Mouse (Mus musculus) forebrain, embryonic 10.5 days (tissue): ENCODE data around the gene Ak9. TPM values are rescaled to one million over a fixed set of nuclear protein-coding genes. Genes with fewer than 3 reads are reported as not detected.
A peak's percentile ranks its signal among the peaks of the same experiment; 100 is the strongest.

Source experiments
- DNase-seq: peaks from one replicate; pipeline ENCODE4 v3.0.0-alpha.2; 2017; ENCODE audit warnings: low spot score; ENCODE audit errors: extremely low spot score
- H3K27ac ChIP-seq: fragments of 300-500 bp; sonication (generic); 2 replicates; pipeline ENCODE4 v1.5.1; 2016; ENCODE audit warnings: mild to moderate bottlenecking
- H3K27me3 ChIP-seq: fragments of 300-500 bp; sonication (generic); 2 replicates; pipeline ENCODE4 v1.6.1; 2016; ENCODE audit warnings: mild to moderate bottlenecking; ENCODE audit not compliant: poor library complexity, severe bottlenecking
- H3K36me3 ChIP-seq: fragments of 300-500 bp; sonication (generic); replicated peaks from 2 replicates; pipeline ENCODE4 v1.6.1; 2016; ENCODE audit warnings: mild to moderate bottlenecking, moderate library complexity
- H3K4me1 ChIP-seq: fragments of 300-500 bp; sonication (generic); 2 replicates; pipeline ENCODE4 v1.6.1; 2016
- H3K4me3 ChIP-seq: fragments of 300-500 bp; sonication (generic); 2 replicates; pipeline ENCODE4 v1.5.1; 2016; ENCODE audit warnings: mild to moderate bottlenecking, moderate library complexity
- H3K9me3 ChIP-seq: fragments of 300-500 bp; sonication (generic); 2 replicates; pipeline ENCODE4 v1.6.1; 2016; ENCODE audit warnings: mild to moderate bottlenecking, moderate library complexity
- WGBS: fragments of 180-500 bp; shearing (Covaris S2); methylation state at CpG from one replicate; pipeline ENCODE4 v1.1.7; 2016; 5-methylcytosine and 5-hydroxymethylcytosine counted together
- polyA plus RNA-seq: library from polyadenylated mRNA; unstranded; fragments of >200 nt; fragmentation: Nextera tagmentation; extraction: Ambion mirVana; gene quantifications from 2 replicates; pipeline ENCODE4 v1.2.1, GENCODE M21; 2016

The Ak9 gene
- polyA plus RNA-seq: 0.02 TPM in 2 replicates

DNA sequence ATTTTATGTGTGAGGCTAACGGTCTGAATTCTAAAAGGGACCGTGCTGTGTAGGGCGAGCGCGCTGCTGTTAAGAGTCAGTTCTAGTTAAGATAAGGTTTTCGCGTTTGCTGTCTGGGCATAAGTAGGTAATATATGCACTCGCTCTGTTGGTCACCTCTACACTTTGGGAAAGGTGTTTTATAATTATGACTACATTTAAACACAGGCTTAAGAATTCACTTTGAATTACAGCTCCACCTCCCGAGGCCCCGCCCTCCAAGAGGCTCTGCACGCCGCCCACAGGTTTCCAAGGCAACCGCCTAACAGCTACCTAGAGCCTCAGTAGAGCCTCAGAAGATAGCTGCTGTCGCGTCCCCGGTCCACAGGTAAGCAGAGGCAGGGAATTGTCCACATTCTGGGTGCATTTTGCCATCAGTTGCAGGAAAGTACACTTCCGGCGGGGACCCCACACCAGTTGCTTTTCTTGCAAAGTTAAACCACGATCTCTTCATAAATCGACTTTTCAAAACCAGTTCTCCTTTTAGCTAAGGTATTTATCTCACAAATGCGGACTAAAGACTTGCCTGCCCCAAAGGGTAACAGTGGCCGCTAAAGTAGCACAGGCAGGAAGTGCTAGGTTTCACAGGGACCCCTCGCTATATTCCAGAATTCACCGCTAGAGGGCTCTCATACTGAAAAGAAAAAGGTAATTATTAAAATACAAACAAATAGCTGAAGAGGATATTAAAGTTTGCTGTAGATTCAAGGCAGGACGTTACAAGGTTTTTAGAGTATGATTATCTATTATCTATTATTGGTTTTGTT, at the start of gene Ak9:
Gene Ak9 (plus strand): TSS at position 342 of the 806 bp plus-strand sequence.
- WGBS: under 1% methylated on average over 25 of the region's 25 CpGs
- Histone ChIP-seq H3K9me3 (no peaks in the 10 kb centered on the region), H3K4me3 (peak within 1 kb of the TSS; percentile 84), H3K4me1 (peaks cover 11% of the 10 kb centered on the region), H3K27ac (peak within 1 kb of the TSS; percentile 83), H3K36me3 (no peaks in the 10 kb centered on the region), H3K27me3 (no peaks in the 10 kb centered on the region)
- DNase-seq: peak; percentile 84

DNA sequence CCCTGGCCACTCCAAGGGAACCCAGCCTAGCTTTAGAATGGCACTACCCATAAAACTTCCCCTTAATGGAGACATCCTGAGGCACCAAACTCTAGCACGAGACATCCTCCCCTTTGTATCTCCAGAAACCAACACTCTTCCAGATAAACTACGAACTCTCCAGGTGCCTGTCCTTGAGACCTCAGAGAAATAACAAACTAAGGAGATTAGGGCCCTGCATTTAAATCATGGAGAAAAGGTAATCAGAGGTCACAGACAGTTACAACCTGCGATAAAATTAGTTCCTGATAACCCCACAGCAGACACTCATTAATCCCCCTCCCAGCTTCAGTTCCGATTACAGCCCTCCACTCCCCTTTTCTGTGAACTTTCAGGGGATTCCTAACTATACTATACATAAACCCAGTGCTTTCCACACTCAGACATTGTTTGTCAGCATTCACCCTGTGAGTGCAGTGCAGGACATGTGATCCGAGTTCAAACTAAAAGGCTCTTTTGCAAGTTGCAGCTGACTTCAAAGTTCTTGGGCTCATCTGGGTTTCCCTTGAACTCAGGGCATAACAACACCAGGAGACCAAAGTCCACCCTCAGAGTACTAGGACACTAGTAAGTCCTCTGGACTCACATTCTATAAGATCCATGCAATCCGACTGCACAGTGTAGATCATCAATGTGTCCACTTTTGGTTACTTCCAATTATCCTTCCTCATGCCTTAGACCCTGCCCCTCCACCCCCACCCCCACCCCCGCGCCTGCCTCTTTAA, 43.4 kb upstream of the Ak9 start:
- Histone ChIP-seq H3K4me1 (peaks cover 6% of the 10 kb centered on the region; the same call in 1 of the 2 replicates), H3K27ac (no peak overlapping the region), H3K36me3 (peaks cover 9% of the 10 kb centered on the region), H3K27me3 (no peaks in the 10 kb centered on the region), H3K4me3 (no peak overlapping the region), H3K9me3 (no peaks in the 10 kb centered on the region)
- WGBS: 46% methylated on average over 8 of the region's 8 CpGs
- no peak for DNase-seq

DNA sequence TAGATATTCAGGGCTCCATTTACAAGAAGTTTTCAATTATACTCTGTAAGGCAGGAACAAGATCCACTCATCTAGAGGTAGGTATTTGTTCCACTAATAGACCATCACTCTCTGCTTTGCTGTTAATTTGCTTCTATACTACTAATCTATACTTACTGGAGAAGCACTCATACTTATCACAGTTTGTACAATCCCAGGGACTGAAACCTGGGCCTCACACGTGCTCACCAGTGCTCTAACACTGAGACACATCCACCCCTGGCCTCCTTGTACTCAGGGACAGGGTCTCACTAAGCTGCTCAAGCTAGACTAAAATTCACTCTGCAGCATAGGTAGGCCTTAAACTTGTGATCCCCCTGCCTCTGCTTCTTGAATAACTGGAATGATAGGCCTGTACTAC, 42.6 kb upstream of the Ak9 start:
- Histone ChIP-seq H3K27me3 (no peaks in the 10 kb centered on the region), H3K27ac (no peak overlapping the region), H3K4me3 (no peak overlapping the region), H3K9me3 (no peaks in the 10 kb centered on the region), H3K4me1 (peaks cover 6% of the 10 kb centered on the region; the same call in 1 of the 2 replicates), H3K36me3 (peaks cover 6% of the 10 kb centered on the region)
- no peak for DNase-seq
- 59% methylated on average over 1 of the region's 1 CpGs for WGBS

DNA sequence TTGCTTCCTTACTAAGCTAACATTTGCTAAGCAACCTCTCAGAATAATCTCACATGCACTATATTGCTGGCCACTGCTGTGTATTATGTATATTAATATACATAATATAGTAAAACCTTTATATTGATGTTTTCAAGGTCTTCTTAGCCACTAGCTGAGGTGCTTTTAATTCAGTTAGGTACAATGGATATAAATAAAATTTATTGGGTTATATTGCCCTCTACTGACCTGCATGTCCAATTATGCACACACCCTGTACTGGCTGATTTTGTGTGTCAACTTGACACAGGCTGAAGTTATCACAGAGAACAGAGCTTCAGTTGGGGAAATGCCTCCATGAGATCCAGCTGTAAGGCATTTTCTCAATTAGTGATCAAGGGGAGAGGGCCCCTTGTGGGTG, 41.9 kb upstream of the Ak9 start:
- no peaks in the 10 kb centered on the region for H3K27me3 ChIP-seq
- H3K27ac ChIP-seq: no peak overlapping the region
- no peak overlapping the region for H3K4me3 ChIP-seq
- H3K36me3 ChIP-seq: peaks cover 6% of the 10 kb centered on the region
- peaks cover 6% of the 10 kb centered on the region; the same call in 1 of the 2 replicates for H3K4me1 ChIP-seq
- H3K9me3 ChIP-seq: no peaks in the 10 kb centered on the region
- DNase-seq: no peak

DNA sequence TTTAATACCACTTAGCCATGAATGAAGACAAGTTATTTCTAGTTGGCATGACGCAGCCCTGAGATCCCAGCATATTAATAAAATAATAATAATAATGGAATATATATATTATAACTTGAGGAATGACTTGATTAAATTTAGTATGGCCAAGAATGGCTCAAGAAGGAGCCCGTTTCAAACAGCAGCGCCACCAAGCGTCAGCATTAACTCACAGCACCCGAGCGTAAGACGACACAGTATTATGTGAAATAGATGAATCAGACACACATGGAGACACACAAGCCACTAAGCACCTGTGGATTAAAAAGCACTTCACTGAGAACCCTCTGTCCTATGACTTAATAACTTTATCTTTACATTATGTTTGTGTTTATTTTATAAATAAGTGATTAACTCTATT, 31.9 kb upstream of the Ak9 start:
- Histone ChIP-seq H3K36me3 (no peaks in the 10 kb centered on the region), H3K27ac (no peak overlapping the region), H3K4me3 (no peak overlapping the region), H3K4me1 (no peaks in the 10 kb centered on the region), H3K27me3 (no peaks in the 10 kb centered on the region), H3K9me3 (no peaks in the 10 kb centered on the region)
- WGBS: 46% methylated on average over 7 of the region's 7 CpGs
- no peak for DNase-seq

DNA sequence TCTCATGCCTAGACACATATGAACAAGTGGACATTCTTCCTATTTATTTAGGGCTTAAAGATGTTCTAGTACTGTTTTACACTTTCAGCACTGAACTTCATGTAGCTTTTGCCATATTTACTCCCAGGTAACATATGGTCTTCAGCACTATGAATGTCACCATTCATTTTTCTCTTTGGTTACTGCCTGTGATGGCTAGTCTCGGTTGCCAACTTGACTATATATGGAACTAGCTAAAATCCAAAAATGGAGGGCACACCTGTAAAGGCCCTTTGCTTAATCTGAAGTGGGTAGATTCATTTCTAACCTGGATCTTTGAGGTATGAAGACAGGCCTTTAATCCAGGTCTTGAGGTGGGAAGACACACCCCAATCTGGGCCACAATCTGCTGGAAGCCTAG, 28.9 kb upstream of the Ak9 start:
- Histone ChIP-seq H3K4me1 (no peaks in the 10 kb centered on the region), H3K9me3 (no peaks in the 10 kb centered on the region), H3K36me3 (no peaks in the 10 kb centered on the region), H3K27ac (no peak overlapping the region), H3K4me3 (no peak overlapping the region), H3K27me3 (no peaks in the 10 kb centered on the region)
- DNase-seq: no peak
- 85% methylated on average over 1 of the region's 1 CpGs for WGBS

DNA sequence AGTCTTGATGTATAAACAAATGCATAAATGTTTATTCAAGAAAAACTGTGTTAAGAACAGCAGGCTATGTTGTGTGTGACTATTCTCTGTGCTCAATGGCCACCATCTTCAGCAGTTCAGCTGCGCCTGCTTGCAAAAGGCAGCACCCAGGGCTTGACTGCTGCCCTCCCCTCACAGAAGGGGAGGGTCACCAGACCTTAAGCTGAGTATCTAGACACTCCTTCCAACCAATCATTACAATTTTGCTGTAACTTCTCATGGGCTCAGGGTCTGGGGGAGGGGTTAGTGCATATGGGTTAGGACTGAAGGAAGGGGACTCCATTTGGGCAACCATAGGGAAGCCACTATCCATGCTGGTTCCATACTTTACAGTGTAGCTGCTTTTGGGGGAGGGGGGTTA, 25.0 kb upstream of the Ak9 start:
- Histone ChIP-seq H3K27ac (no peak overlapping the region), H3K9me3 (no peaks in the 10 kb centered on the region), H3K4me3 (no peak overlapping the region), H3K4me1 (no peaks in the 10 kb centered on the region), H3K27me3 (no peaks in the 10 kb centered on the region), H3K36me3 (no peaks in the 10 kb centered on the region)
- 94% methylated on average over 1 of the region's 1 CpGs for whole genome bisulfite sequencing
- DNase-seq: no peak

DNA sequence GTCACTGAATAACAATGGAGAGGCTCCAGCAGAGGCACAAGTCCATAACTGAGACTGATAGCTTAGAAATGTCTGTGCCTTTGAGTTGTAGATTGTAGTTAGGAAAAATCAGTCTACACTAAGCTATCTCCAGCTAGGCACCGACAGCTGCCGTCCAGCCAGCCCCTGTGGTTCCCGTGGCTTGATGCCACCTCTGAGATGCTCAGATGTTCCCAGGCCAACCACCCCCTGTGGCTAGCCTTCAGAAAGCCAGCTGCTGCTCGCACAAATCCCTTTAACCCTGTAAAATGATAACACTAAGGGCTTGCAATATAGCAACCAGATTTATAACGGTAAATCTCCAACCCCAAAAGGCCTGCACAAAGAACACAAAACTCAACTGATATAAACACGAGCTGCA, 23.6 kb upstream of the Ak9 start:
- H3K27me3 ChIP-seq: no peaks in the 10 kb centered on the region
- no peak overlapping the region for H3K27ac ChIP-seq
- no peaks in the 10 kb centered on the region; the same call in 1 of the 2 replicates for H3K36me3 ChIP-seq
- H3K4me3 ChIP-seq: no peak overlapping the region
- DNase-seq: no peak
- H3K4me1 ChIP-seq: no peaks in the 10 kb centered on the region
- H3K9me3 ChIP-seq: no peaks in the 10 kb centered on the region
- 66% methylated on average over 6 of the region's 6 CpGs for WGBS

DNA sequence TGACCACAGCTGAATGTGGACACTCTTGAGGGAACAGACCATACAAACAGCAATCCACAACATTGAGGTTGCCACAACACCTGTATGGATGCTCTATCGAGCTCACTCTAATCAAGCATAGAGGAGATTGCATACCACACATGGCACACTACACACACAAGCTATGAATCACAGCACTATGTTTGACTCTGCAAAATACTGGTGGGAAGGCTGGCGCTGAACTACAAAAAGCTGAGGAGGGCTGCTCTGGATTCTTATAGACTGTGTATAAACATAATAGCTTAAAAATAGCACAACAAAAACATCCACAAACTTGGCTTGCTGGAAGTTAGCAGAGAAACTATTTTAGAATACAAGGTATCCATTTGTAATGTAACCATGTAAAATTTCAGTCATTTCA, 23.0 kb upstream of the Ak9 start:
- WGBS: 94% methylated on average over 2 of the region's 2 CpGs
- no peaks in the 10 kb centered on the region; the same call in 1 of the 2 replicates for H3K36me3 ChIP-seq
- DNase-seq: no peak

DNA sequence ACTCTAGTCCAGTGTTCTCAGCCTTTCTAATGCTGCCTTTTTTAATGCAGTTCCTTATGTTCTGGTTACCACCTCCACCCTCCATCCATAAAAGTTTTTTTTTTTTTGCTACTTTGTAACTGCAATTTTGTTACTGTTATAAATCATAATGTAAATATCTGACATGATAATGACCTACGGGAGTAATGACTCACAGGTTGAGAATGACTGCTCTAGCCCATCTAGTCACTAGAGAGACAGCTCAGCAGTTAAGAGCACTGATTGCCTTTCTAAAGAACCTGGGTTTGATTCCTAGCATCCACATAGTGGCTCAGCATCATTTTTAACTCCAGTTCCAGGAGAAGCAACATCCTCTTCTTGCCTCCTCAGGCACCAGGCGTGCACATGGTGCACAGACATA, 21.7 kb upstream of the Ak9 start:
- Histone ChIP-seq H3K9me3 (no peaks in the 10 kb centered on the region), H3K4me1 (no peaks in the 10 kb centered on the region), H3K27ac (no peak overlapping the region), H3K36me3 (no peaks in the 10 kb centered on the region; the same call in 1 of the 2 replicates), H3K27me3 (no peaks in the 10 kb centered on the region), H3K4me3 (no peak overlapping the region)
- DNase-seq: no peak
- 92% methylated on average over 2 of the region's 2 CpGs for WGBS

More for the DNA sequence above, 23.0 kb upstream of the Ak9 start:
- Histone ChIP-seq H3K27me3 (no peaks in the 10 kb centered on the region), H3K4me3 (no peak overlapping the region), H3K4me1 (no peaks in the 10 kb centered on the region), H3K9me3 (no peaks in the 10 kb centered on the region), H3K27ac (no peak overlapping the region)

DNA sequence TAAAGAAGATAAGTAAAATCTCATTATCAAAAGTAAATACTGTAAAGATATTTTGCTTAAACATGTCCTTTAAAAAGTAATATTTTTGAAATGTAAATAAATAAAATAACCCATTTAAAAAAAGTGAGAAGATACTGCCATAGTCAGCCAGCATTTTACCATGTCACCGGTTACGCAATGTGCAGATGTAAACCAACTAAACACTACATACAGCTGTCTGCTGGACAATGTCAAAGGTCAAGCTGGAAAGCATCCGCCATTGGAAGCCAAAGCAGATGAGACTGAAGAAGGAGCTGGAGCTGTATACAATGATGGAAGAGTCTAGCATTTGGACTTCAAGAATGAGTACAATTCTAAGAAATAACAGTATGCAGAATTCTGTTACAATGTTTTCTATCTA, 16.2 kb upstream of the Ak9 start:
- no peaks in the 10 kb centered on the region for H3K27me3 ChIP-seq
- no peaks in the 10 kb centered on the region for H3K9me3 ChIP-seq
- H3K27ac ChIP-seq: no peak overlapping the region
- DNase-seq: no peak
- H3K36me3 ChIP-seq: no peaks in the 10 kb centered on the region; the same call in 1 of the 2 replicates
- H3K4me3 ChIP-seq: no peak overlapping the region
- WGBS: 90% methylated on average over 3 of the region's 3 CpGs
- H3K4me1 ChIP-seq: peaks cover 16% of the 10 kb centered on the region

DNA sequence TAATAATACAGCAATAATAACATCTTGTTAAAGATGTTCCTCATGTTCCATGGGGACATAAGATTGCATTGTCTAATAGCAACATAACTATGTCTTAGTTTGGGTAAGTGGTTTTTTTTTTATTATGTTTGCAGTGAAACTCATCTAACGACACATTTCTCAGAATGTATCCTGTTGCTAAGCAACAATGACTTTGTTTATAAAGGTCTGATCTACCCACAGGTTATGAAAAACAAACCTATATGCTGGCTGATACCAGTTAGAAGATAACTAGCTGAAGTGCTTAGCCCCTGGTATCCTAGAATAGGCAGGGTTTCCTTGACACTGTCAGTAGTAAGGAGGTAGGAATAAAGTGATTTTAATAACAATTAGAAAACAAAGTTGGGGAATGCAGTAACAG, 15.7 kb upstream of the Ak9 start:
- DNase-seq: no peak
- no peak overlapping the region for H3K4me3 ChIP-seq
- no peaks in the 10 kb centered on the region; the same call in 1 of the 2 replicates for H3K36me3 ChIP-seq
- no peaks in the 10 kb centered on the region for H3K9me3 ChIP-seq
- H3K4me1 ChIP-seq: peaks cover 20% of the 10 kb centered on the region
- H3K27me3 ChIP-seq: no peaks in the 10 kb centered on the region
- 0 out of 2 replicates have a peak overlapping the region, but pooled peaks have one; percentile 82 for H3K27ac ChIP-seq
- WGBS: 90% methylated on average over 1 of the region's 1 CpGs
